Mouse (Mus musculus): ENCODE data around the gene Col11a2.

Col11a2 gene

GRCm38 (mm10) chr17:34097272-34097671 lies 58.0 kb downstream of the Col11a2 start:
- in situ Hi-C loops (cut with MboI, MseI): no loop called here

DNA sequence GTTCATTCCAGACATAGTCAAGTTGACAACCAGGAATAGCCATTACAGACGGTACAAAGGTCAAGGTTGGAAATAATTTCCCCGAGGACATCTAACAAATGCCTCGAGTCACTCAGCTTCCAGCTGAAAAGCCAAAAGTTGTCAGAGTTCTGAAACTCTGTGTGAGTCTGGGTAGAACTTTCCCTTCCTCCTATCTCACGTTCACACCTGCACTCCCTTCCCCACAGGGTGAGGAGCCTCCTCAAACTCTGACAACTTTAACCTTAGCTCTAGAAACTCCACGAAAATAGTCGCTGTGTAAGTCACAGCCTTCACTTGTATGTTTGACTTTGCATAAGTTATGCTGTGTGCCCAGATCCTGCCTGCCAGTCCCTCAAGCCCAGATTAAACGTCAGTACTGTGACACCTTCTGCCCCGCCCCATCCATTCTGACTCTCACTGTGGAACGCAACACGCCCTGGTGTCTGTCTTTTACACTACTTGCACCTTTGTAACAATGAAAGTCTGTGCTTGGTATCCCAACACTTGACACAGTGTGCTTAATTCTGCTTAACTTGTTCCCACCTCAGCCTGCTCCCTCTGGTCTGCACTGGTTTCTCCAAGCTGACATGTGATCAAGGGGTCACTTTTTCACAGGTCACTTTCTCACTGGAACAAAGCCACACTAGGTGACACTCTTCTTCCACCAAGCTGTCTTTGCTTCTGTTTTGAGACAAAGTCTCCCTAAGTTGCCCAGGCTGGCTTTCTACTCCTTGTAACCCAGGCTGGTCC lies 59.7 kb downstream of the Col11a2 start:
- in situ Hi-C loops (cut with MboI, MseI): no loop called here

- in situ Hi-C loops (cut with MboI, MseI): no loop called here
Observed at GRCm38 (mm10) chr17:34099531-34099930, 60.3 kb downstream of the Col11a2 start.

- in situ Hi-C loops (cut with MboI, MseI): no loop called here
Observed at GRCm38 (mm10) chr17:34101185-34101584, 61.9 kb downstream of the Col11a2 start.

DNA sequence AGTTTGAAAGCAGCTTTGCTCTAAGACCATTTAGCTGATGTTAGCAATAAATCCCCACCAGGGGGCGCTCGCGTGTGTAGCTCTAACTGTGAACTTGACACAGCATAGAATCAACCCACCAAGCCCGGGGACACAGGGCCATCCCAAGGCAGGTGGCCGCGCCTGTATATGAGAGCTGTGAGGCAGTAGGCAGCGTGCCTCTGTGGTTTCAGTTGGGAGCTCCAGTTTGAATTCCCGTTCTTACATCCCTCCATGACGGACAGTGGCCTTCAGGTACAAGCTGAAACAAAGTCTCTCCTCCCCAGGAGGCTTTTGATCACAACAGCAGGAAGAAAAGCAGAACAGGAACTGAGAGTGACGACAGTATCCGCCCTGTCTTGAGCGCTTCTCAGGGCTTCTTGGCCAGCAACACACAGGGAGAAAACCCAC lies 62.4 kb downstream of the Col11a2 start:
- in situ Hi-C loops (cut with MboI, MseI): no loop called here

- in situ Hi-C loops (cut with MboI, MseI): no loop called here
Observed at GRCm38 (mm10) chr17:34102831-34103230, 63.6 kb downstream of the Col11a2 start.

GRCm38 (mm10) chr17:34104804-34105203 lies 65.6 kb downstream of the Col11a2 start:
- in situ Hi-C loops (cut with MboI, MseI): no loop called here

GRCm38 (mm10) chr17:34106555-34106954 lies 67.3 kb downstream of the Col11a2 start:
- in situ Hi-C loops (cut with MboI, MseI): no loop called here

DNA sequence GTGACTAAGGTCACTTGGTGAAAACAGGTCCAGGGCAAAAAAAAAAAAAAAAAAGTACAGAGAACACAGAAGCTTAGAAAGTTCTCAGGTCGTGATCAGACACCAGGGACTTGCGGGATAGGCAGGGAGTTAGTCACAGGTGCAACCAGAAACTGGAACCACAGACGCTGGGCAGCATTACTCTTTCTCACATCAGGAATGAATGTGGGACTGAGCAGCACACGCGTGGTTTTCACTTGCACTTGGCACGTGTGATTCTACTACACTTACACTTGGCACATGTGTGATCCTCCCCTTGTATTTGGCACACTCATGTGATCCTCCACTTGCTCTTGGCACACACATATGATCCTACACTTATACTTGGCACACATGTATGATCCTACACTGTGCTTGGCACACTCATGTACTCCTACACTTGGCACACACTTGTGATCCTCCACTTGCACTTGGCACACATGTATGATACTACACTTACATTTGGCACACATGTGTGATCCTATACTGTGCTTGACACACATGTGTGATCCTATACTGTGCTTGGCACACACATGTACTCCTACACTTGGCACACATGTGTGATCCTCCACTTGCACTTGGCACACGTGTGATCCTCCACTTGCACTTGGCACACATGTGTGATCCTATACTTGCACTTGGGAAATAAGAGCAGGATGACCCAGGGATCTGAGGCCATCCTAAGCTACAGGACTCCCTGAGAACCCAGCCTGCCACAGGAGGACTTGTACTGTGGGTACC lies 68.1 kb downstream of the Col11a2 start:
- in situ Hi-C loops (cut with MboI, MseI): no loop called here

- in situ Hi-C loops (cut with MboI, MseI): no loop called here
Observed at GRCm38 (mm10) chr17:34108460-34108859, 69.2 kb downstream of the Col11a2 start.

DNA sequence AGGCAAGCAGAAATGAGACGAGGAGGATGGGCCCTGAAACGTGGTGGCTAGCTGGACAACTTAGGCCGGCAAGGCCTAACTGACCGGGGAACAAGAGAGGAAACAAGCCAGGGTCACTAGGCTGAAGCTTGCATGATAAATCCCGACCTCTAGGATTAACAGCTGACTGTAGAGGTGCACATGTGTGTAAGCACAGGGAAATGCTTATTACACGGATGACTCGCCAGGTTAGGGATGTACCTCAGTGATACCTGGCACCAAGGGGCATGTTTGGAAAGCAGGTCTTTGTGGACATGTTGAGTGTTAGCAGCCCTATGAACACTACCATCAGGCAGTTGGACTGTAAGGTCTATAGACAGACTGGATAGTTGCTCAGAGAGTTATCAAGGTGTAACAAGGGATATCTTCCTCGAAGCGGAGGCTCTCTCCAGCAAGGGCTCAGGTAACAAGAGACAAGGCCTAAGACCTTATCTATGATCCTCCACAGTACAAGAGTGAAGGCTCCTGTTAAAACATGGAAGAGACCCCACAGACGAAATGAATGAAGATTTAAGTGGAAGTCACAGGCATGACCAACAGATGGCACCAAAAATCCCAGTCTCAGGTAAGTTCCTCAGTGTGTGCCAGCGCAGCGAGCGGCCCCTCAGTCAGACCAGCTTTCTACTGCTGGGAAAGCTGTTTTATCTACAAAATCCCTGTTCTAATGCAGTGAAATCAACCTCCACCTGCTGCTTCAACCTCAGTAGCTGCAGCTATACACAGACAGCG lies 70.0 kb downstream of the Col11a2 start:
- in situ Hi-C loops (cut with MboI, MseI): no loop called here

DNA sequence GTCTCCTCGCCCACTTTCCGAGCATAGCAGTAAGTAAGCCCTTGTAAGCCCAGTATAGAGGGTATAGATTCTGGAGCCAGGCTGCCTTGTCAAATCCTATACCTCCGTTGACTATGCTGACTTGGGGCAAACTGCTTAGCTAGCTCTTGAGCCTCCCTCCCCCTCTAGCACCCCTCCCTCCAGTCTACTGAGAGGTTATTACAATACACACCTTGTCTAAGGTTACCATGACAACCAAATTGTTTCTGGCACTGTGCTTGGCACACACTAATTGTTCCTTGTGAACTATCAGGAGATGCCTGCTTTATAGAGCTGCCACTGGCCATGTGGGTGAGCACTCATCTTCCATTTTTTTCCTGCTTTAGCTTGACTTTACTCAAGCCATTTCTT lies 70.6 kb downstream of the Col11a2 start:
- in situ Hi-C loops (cut with MboI, MseI): no loop called here

DNA sequence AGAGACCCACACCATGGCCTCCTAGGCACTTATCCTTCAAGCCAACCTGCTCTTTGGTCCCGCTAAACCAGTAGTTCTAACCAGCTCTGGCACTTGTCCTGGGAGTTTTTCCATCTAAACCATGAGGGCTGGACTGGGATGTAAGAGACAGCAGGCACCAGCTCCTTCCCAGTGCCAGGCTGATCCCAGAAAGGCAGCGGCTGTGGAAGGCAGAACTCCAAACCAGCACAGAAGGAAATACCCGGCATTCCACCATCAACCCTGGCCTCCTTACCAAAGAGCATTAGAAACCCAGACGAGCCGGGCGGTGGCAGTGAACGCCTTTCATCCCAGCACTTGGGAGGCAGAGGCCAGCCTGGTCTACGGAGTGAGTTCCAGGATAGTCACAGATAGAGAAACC lies 71.1 kb downstream of the Col11a2 start:
- in situ Hi-C loops (cut with MboI, MseI): no loop called here

DNA sequence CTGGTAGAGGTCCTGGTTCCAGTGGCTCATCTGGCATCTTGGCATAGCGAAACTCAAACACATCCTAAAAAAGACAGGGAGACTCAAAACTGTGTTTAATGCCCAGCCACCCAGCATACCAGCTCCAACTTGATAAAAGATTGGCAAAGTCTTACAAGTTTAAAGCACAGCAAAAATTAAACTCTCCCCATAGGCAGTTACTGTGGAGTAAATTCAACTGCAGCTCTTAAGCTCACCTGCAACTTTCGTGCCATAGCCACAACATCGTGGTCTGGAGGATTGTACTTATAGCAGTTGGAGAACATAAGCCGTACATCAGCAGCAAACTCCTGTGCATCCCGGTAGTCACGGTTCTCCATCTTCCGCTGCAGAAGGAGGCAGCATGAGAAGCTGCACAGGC lies 74.9 kb downstream of the Col11a2 start:
- in situ Hi-C loops (cut with MboI, MseI): no loop called here

Data from T-helper 2 cell (primary cell).